Mouse (Mus musculus) c-Kit-positive CD71-positive TER-119-positive erythroid progenitor cells, embryonic 14.5 days (primary cell): Measurements from ENCODE around the gene Gkn1.

Experiments
- DNase-seq: peaks from one replicate; pipeline ENCODE4 v3.0.0-alpha.2; 2013; ENCODE audit warnings: low spot score

The Gkn1 gene

GRCm38 (mm10) chr6:87350829-87351228, at the start of gene Gkn1:
TSS of gene Gkn1 (minus strand) at chr6:87350942.
- DNase-seq = no peak

GRCm38 (mm10) chr6:87399886-87400566, 49.3 kb upstream of the Gkn1 start:
- no peak for DNase-seq

GRCm38 (mm10) chr6:87399137-87399536, 48.4 kb upstream of the Gkn1 start:
- peak; percentile 58 for DNase-seq

GRCm38 (mm10) chr6:87394783-87395182, 44.0 kb upstream of the Gkn1 start:
- DNase-seq = no peak

- no peak for DNase-seq
Measured at GRCm38 (mm10) chr6:87393466-87394205, 42.9 kb upstream of the Gkn1 start.

- no peak for DNase-seq
Measured at GRCm38 (mm10) chr6:87389455-87389989, 38.8 kb upstream of the Gkn1 start.

GRCm38 (mm10) chr6:87388877-87389276, 38.1 kb upstream of the Gkn1 start, which contains the start of gene Gkn3:
TSS of gene Gkn3 (minus strand) at chr6:87388935.
- DNase-seq = no peak

GRCm38 (mm10) chr6:87386681-87387080, 35.9 kb upstream of the Gkn1 start:
- DNase-seq = no peak

GRCm38 (mm10) chr6:87386203-87386602, 35.5 kb upstream of the Gkn1 start:
- DNase-seq = peak; percentile 66

GRCm38 (mm10) chr6:87384761-87385160, 34.0 kb upstream of the Gkn1 start:
- no peak for DNase-seq

GRCm38 (mm10) chr6:87383926-87384691, 33.4 kb upstream of the Gkn1 start:
- no peak for DNase-seq

- no peak for DNase-seq
Measured at GRCm38 (mm10) chr6:87373057-87373456, 22.3 kb upstream of the Gkn1 start, which contains the start of gene Gkn2. TSS of gene Gkn2 (plus strand) at chr6:87373357.

GRCm38 (mm10) chr6:87369223-87369622, 18.5 kb upstream of the Gkn1 start:
- no peak for DNase-seq

GRCm38 (mm10) chr6:87354441-87354840, 3.7 kb upstream of the Gkn1 start:
- no peak for DNase-seq

- DNase-seq = no peak
Measured at GRCm38 (mm10) chr6:87335935-87336295, 14.8 kb downstream of the Gkn1 start.

GRCm38 (mm10) chr6:87335091-87335934, 15.4 kb downstream of the Gkn1 start, which contains the start of gene Antxr1:
TSS of gene Antxr1 (minus strand) at chr6:87335821.
- DNase-seq = no peak

GRCm38 (mm10) chr6:87334361-87335090, 16.2 kb downstream of the Gkn1 start:
- no peak for DNase-seq

GRCm38 (mm10) chr6:87332380-87332779, 18.4 kb downstream of the Gkn1 start:
- no peak for DNase-seq

- DNase-seq = no peak
Measured at GRCm38 (mm10) chr6:87328265-87329173, 22.2 kb downstream of the Gkn1 start.

GRCm38 (mm10) chr6:87326932-87327331, 23.8 kb downstream of the Gkn1 start:
- no peak for DNase-seq
